Mouse (Mus musculus): ENCODE results near the gene Bag2.

GRCm38 (mm10) chr1:33756258-33757032, 1.1 kb downstream of the Bag2 start:
- TF ChIP-seq CTCF (IDR thresholded peaks at IDR 0.05; ENCODE audit: low read depth) (no peak), EP300 (optimal IDR thresholded peaks at IDR 0.05) (no peak)
